Mouse (Mus musculus): ENCODE results near the gene Clec11a.

DNA sequence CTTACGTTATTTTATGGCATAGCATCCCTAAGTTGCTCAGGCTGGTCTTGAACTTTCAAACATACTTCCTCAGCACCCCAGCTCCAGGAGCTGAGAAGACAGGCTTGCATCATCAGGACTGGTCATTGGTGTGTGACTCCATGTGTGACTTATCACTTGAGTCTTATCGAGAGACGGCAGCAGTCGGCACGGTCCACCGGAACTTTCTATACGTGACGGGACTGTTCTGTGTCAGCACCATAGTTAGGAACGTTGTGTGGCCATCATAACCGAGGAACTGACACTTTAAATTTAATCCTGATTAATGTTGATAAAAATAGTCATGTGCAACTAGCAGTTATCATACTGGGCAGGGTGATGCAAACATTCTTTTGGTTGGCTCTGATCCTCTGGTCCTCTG lies 34.4 kb upstream of the Clec11a start:
- TF ChIP-seq GATA1 (IDR thresholded peaks at IDR 0.05; ENCODE audit: borderline replicate concordance, low read length): no peak
- TF ChIP-seq FLI1 (IDR thresholded peaks at IDR 0.05; ENCODE audit: low read length): no peak

Measured in megakaryocyte, embryonic 14.5 days (primary cell).